Mouse (Mus musculus) stomach, embryonic 15.5 days (tissue): ENCODE data around the gene Esrrg. TPM values are rescaled to one million over a fixed set of nuclear protein-coding genes. Genes with fewer than 3 reads are reported as not detected.

Experiments used
- ATAC-seq: fragments of 200-750 bp; cut with Nextera tagmentation; 2 replicates; pipeline ENCODE4 v1.8.0; 2017; ENCODE audit warnings: low read depth, moderate number of reproducible peaks, moderate TSS enrichment; ENCODE audit not compliant: insufficient read depth, low FRiP score
- H3K27ac ChIP-seq: fragments of 300-500 bp; sonication (generic); 2 replicates; pipeline ENCODE4 v1.5.1; 2015; ENCODE audit warnings: mild to moderate bottlenecking, inconsistent platforms
- H3K27me3 ChIP-seq: fragments of 300-500 bp; sonication (generic); replicated peaks from 2 replicates; pipeline ENCODE4 v1.6.1; 2015; ENCODE audit warnings: inconsistent platforms
- H3K36me3 ChIP-seq: fragments of 300-500 bp; sonication (generic); 2 replicates; pipeline ENCODE4 v1.6.1; 2015; ENCODE audit warnings: inconsistent platforms
- H3K4me1 ChIP-seq: fragments of 300-500 bp; sonication (generic); 2 replicates; pipeline ENCODE4 v1.6.1; 2015; ENCODE audit warnings: inconsistent platforms
- H3K4me2 ChIP-seq: fragments of 300-500 bp; sonication (generic); 2 replicates; pipeline ENCODE4 v1.6.1; 2015; ENCODE audit warnings: mild to moderate bottlenecking, inconsistent platforms
- H3K4me3 ChIP-seq: fragments of 300-500 bp; sonication (generic); replicated peaks from 2 replicates; pipeline ENCODE4 v1.5.1; 2015; ENCODE audit warnings: inconsistent platforms
- H3K9ac ChIP-seq: fragments of 300-500 bp; sonication (generic); 2 replicates; pipeline ENCODE4 v1.6.1; 2015; ENCODE audit warnings: inconsistent platforms
- H3K9me3 ChIP-seq: fragments of 300-500 bp; sonication (generic); 2 replicates; pipeline ENCODE4 v1.6.1; 2016; ENCODE audit warnings: inconsistent platforms
- WGBS: fragments of 180-500 bp; shearing (Covaris S2); methylation state at CpG from one replicate; pipeline ENCODE4 v1.1.7; 2015; 5-methylcytosine and 5-hydroxymethylcytosine counted together
- polyA plus RNA-seq: library from polyadenylated mRNA; unstranded; fragments of >200 nt; fragmentation: Nextera tagmentation; extraction: Ambion mirVana; gene quantifications from 2 replicates; pipeline ENCODE4 v1.2.1, GENCODE M21; 2015

The Esrrg gene
- polyA plus RNA-seq, 1 experiment from 2014 or later = 8.2 TPM

DNA sequence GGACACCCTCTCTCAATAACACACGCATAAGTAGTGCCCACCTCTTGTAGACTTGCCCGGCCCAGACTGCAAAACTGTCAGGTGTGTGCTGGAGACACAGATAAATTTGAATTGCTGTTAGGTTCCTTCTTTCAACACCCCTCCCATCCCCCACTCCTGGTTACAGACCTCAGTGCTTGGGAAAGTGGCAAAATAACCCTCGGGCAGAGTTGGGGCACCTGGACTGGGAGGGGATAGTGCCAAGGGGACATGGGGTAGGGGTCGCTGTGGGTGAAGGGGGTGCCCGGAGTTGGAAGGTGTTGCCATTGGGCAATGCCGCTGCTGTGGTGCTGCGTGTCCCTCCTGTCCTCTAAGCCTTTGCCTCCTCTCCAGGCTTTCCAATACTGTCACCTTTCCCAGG is 43.9 kb downstream of the Esrrg start:
- Histone ChIP-seq H3K27ac (no peak overlapping the region), H3K9ac (no peak overlapping the region), H3K9me3 (no peaks in the 10 kb centered on the region), H3K27me3 (no peaks in the 10 kb centered on the region), H3K4me1 (0 out of 2 replicates have a peak, but pooled peaks cover 2% of the 10 kb centered on the region), H3K4me3 (peak overlapping the region; percentile 58), H3K36me3 (no peaks in the 10 kb centered on the region), H3K4me2 (peak overlapping the region; percentile 96)
- no peak for ATAC-seq
- 24% methylated on average over 7 of the region's 7 CpGs for WGBS

DNA sequence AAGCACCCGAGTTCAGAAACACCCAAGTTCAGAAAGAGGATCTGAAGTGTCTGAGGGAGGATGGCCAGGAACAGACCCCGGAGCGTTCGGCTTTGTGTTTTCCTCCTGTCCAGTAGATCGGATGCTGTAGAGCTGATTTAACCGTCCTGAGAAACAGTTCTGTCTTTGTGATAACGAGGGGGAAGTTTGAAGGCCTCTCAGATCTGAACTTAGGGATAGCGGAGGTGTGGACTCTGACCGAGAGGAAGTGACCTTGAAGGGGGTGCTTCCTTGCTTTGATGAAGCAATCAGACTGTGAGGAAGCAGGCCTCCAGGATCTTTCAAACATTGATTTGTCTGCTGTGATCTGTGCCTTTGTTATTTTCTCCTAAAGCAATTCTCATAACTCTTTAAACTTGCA is 44.8 kb downstream of the Esrrg start:
- H3K9me3 ChIP-seq = no peaks in the 10 kb centered on the region
- no peak overlapping the region for H3K27ac ChIP-seq
- H3K27me3 ChIP-seq = no peaks in the 10 kb centered on the region
- H3K4me3 ChIP-seq = no peak overlapping the region
- H3K4me2 ChIP-seq = no peak overlapping the region
- H3K9ac ChIP-seq = no peak overlapping the region
- no peak for ATAC-seq
- H3K4me1 ChIP-seq = 0 out of 2 replicates have a peak, but pooled peaks cover 2% of the 10 kb centered on the region
- 41% methylated on average over 9 of the region's 9 CpGs for WGBS
- H3K36me3 ChIP-seq = no peaks in the 10 kb centered on the region

DNA sequence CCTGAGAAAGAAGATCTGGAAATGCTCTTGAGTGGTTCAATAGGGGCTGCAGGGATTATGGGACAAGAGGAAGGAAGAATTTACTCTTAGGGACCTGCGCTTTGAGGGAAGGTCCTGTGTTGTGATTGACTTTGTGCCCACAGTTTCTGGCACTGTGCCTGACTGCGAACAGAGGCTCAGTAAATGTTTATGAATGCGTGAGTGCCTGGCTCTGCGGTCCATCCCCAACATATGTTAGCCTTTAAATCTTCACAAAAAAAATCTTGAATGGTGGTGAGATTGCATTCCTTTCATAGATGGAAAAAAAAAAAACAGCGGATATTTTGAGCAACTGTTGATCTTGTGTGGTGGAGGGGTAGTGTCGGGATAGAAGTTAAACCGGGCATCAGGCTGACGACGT is 52.4 kb downstream of the Esrrg start:
- H3K36me3 ChIP-seq = no peaks in the 10 kb centered on the region
- 36% methylated on average over 9 of the region's 9 CpGs for WGBS
- no peak overlapping the region for H3K9ac ChIP-seq
- ATAC-seq = no peak
- H3K27me3 ChIP-seq = no peaks in the 10 kb centered on the region
- H3K4me3 ChIP-seq = no peak overlapping the region
- H3K4me1 ChIP-seq = peaks cover 11% of the 10 kb centered on the region
- no peaks in the 10 kb centered on the region for H3K9me3 ChIP-seq
- no peak overlapping the region for H3K4me2 ChIP-seq
- no peak overlapping the region for H3K27ac ChIP-seq

GRCm38 (mm10) chr1:187662083-187662609 is 53.6 kb downstream of the Esrrg start:
- peak; percentile 47; the same call in 1 of the 2 replicates for ATAC-seq
- Histone ChIP-seq H3K9me3 (no peaks in the 10 kb centered on the region), H3K4me3 (no peak overlapping the region), H3K27ac (no peak overlapping the region), H3K9ac (no peak overlapping the region), H3K36me3 (no peaks in the 10 kb centered on the region), H3K4me1 (peaks cover 11% of the 10 kb centered on the region), H3K27me3 (no peaks in the 10 kb centered on the region), H3K4me2 (peak overlapping the region; percentile 31)
- 26% methylated on average over 12 of the region's 12 CpGs for WGBS

DNA sequence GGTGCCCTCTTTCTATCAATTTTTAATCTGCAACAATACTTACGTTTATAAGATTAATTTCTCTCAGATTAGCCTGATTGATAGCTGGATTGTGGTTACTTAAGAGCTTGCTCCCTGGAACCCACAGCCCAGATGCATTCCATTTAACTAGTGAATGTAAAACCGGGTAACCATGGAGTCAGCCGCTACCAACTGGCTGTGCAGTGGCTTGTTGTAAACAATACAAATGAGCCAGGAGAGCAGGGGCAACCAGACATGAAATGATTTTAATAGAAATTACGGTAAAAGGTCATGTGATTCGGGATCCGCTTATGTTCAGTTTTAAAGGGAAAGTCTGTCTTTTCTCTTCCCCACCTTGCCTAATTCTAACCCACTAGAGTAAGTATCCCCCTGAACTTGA is 54.8 kb downstream of the Esrrg start:
- no peak overlapping the region for H3K4me2 ChIP-seq
- H3K4me3 ChIP-seq = no peak overlapping the region
- H3K27me3 ChIP-seq = no peaks in the 10 kb centered on the region
- no peaks in the 10 kb centered on the region for H3K9me3 ChIP-seq
- no peak for ATAC-seq
- H3K4me1 ChIP-seq = peaks cover 11% of the 10 kb centered on the region
- WGBS = 56% methylated on average over 6 of the region's 6 CpGs
- no peak overlapping the region for H3K9ac ChIP-seq
- H3K27ac ChIP-seq = no peak overlapping the region
- H3K36me3 ChIP-seq = no peaks in the 10 kb centered on the region

- no peaks in the 10 kb centered on the region for H3K9me3 ChIP-seq
- H3K9ac ChIP-seq = no peak overlapping the region
- H3K36me3 ChIP-seq = no peaks in the 10 kb centered on the region
- no peak overlapping the region for H3K4me2 ChIP-seq
- no peak for ATAC-seq
- H3K27me3 ChIP-seq = no peaks in the 10 kb centered on the region
- no peak overlapping the region for H3K27ac ChIP-seq
- H3K4me1 ChIP-seq = peaks cover 11% of the 10 kb centered on the region
- no peak overlapping the region for H3K4me3 ChIP-seq
- 76% methylated on average over 7 of the region's 7 CpGs for WGBS
These were observed 55.7 kb downstream of the Esrrg start for GRCm38 (mm10) chr1:187664261-187664660.

DNA sequence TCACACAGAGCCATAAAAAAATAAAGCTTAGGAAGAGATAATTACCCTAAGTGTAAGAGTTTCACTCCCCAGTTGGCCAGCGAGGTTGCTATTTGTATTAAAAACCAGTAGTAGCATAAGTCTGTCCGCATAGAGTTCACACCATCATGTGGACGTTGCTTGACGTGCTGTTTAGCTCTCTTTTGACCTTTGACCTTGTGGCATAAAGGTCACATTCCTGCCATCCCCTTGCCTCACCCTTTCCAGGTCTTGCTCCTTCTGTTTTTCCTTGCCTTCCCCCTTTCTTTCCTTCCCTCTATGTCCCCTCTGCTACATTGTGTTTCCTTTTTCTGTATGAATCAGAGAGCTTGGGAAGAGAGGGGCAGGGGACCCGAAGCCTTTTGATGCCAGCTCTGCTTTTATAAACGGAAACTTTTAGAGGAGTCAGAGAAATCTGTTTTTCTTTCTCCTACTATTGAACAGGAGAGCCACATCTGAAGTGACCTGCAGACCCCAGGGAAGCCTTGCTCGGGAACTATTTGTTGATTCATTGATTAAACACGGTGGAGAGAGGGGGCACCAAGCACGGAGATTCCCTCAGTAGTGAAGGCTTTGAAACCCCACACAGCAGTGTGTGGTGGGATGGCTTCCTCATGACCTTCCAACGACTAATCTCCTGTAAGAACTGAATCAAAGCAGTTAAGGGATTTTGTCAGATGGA is 57.5 kb downstream of the Esrrg start:
- Histone ChIP-seq H3K4me3 (no peak overlapping the region), H3K27ac (no peak overlapping the region), H3K4me1 (peaks cover 9% of the 10 kb centered on the region), H3K9ac (no peak overlapping the region), H3K4me2 (no peak overlapping the region), H3K27me3 (no peaks in the 10 kb centered on the region), H3K9me3 (no peaks in the 10 kb centered on the region), H3K36me3 (no peaks in the 10 kb centered on the region)
- no peak for ATAC-seq
- 29% methylated on average over 10 of the region's 10 CpGs for WGBS

- no peaks in the 10 kb centered on the region for H3K9me3 ChIP-seq
- no peaks in the 10 kb centered on the region for H3K36me3 ChIP-seq
- H3K9ac ChIP-seq = no peak overlapping the region
- no peak overlapping the region for H3K4me3 ChIP-seq
- 87% methylated on average over 6 of the region's 6 CpGs for WGBS
- no peak for ATAC-seq
- no peaks in the 10 kb centered on the region for H3K4me1 ChIP-seq
- H3K4me2 ChIP-seq = no peak overlapping the region
- no peak overlapping the region for H3K27ac ChIP-seq
- H3K27me3 ChIP-seq = no peaks in the 10 kb centered on the region
These were observed 61.2 kb downstream of the Esrrg start for GRCm38 (mm10) chr1:187669746-187670145.

DNA sequence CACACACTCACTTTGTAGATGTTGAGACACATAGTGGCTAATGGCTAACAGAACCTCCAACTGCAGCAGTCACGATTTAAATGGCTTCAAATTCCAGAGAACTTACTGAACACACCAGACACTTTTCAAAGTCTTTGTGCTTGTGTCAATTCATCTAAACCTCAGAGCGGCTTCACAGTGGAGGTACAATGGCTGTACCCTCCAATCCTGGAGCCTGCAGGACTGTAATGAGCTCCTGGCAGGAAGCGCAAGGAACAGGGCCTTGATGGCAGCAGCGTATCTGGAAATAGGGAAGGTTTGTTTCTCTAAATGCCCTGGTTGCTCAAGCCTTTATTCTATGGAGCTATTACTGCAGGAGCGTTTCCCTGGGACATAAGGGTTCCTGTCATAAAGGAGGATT is 63.9 kb downstream of the Esrrg start:
- Histone ChIP-seq H3K27me3 (no peaks in the 10 kb centered on the region), H3K4me2 (no peak overlapping the region), H3K4me3 (no peak overlapping the region), H3K9ac (no peak overlapping the region), H3K4me1 (no peaks in the 10 kb centered on the region), H3K27ac (no peak overlapping the region), H3K36me3 (no peaks in the 10 kb centered on the region), H3K9me3 (no peaks in the 10 kb centered on the region)
- 83% methylated on average over 5 of the region's 5 CpGs for WGBS
- no peak for ATAC-seq

DNA sequence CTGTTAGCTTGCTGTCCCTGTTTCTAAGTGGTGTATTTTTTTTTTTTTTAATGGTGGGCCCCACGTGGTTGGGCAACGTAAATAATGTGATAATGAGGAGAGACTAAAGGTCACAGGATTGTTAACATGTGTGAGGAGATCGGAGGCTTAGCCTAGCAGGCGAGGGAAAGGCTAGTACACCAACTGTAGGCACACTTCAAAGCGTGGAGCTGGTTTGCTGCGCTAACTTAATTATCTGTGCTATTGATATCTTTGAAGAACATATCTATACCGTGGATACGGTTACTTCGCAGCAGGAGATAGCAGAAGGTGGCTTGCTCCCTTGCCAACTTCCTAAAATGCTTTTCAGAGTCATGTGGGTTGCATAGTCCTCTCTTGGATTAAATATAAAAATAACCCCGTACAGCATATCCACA is 66.2 kb downstream of the Esrrg start:
- whole genome bisulfite sequencing = 53% methylated on average over 10 of the region's 10 CpGs
- no peaks in the 10 kb centered on the region for H3K4me1 ChIP-seq
- H3K4me3 ChIP-seq = no peak overlapping the region
- no peak overlapping the region for H3K27ac ChIP-seq
- no peaks in the 10 kb centered on the region for H3K27me3 ChIP-seq
- no peak overlapping the region for H3K9ac ChIP-seq
- H3K36me3 ChIP-seq = no peaks in the 10 kb centered on the region
- ATAC-seq = no peak
- H3K9me3 ChIP-seq = no peaks in the 10 kb centered on the region
- no peak overlapping the region for H3K4me2 ChIP-seq

DNA sequence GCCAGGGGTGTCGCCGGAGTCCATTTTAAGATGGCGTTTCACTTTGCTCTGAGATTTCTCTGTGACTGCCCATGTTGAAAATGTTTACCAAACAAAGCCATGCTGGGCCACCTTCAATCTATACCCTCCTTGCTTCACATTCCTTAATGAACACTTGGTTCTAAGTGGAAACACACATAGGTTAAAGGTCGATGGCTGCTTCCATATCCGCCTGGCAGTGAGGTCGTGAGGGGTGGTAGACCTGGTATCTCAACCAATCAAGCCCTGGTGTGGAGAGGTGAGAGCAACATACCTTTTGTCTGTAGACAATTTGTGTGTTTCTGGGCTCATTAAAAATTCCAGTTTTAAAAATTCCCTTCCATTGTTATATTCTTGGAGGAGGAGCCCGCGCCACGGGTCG is 68.0 kb downstream of the Esrrg start:
- no peak for ATAC-seq
- Histone ChIP-seq H3K4me2 (no peak overlapping the region), H3K27ac (no peak overlapping the region), H3K36me3 (no peaks in the 10 kb centered on the region), H3K27me3 (no peaks in the 10 kb centered on the region), H3K4me1 (no peaks in the 10 kb centered on the region), H3K4me3 (no peak overlapping the region), H3K9ac (no peak overlapping the region), H3K9me3 (no peaks in the 10 kb centered on the region)
- 78% methylated on average over 10 of the region's 10 CpGs for WGBS

DNA sequence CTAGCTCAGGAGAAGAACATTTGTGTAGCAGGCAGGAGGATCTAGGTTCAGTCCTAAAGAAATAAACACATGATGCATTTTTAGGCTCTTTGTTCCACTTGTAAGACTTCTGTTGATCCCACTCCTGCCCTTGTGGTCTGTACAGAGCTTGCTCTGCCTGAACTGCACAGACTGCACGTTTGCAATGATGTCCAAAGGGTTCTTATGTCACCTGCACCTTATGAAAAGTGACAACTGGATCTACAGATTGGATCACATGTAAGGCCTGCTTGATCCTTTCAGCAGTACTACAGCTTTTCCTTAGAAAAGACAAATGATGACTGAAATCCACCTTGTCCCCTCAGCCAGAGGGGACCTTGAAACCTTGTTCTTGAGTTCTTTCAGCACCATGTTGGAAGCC is 70.7 kb downstream of the Esrrg start:
- no peak for ATAC-seq

More for the DNA sequence above, 70.7 kb downstream of the Esrrg start:
- WGBS = 72% methylated on average over 1 of the region's 1 CpGs
- Histone ChIP-seq H3K9me3 (no peaks in the 10 kb centered on the region), H3K4me1 (no peaks in the 10 kb centered on the region), H3K9ac (no peak overlapping the region), H3K27me3 (no peaks in the 10 kb centered on the region), H3K4me2 (no peak overlapping the region), H3K4me3 (no peak overlapping the region), H3K36me3 (no peaks in the 10 kb centered on the region), H3K27ac (no peak overlapping the region)
